Mouse (Mus musculus) mouse trophoblast stem cell (cell line): Measurements from ENCODE around the gene Wbp1l.

Experiments used
- in situ Hi-C, 2 experiments: fragments of 300-500 bp; cut with MseI, MboI; formaldehyde crosslinking; loops; 2 replicates in 1 of 2; 3 replicates in 1 of 2; pipeline ENCODE4 v1.15.1; 2025

Gene Wbp1l

GRCm38 (mm10) chr19:46629807-46630206 lies 30.9 kb downstream of the Wbp1l start:
- in situ Hi-C loops = no loop called here

- in situ Hi-C loops = no loop called here
These were observed 32.8 kb downstream of the Wbp1l start for GRCm38 (mm10) chr19:46631637-46632036.

DNA sequence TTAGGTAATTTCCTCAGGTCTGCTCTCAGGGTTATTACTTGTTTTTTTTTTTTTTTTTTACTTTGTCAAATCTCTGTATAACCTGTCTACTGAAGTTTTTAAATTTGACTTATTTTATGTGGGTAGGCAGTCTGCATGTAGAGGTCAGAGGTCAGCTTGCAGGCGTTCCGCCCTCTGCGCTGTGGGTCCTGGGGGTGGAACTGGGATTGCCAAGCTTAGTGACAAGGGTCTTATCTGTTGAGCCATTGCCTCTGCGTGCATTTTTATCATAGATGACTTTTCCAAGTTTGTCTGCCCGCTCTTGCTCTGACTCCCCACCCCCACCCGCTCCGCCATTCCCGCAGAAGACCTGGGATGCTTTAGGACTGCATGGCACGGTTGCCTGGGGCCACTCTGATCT lies 36.9 kb downstream of the Wbp1l start:
- in situ Hi-C loops = no loop called here

DNA sequence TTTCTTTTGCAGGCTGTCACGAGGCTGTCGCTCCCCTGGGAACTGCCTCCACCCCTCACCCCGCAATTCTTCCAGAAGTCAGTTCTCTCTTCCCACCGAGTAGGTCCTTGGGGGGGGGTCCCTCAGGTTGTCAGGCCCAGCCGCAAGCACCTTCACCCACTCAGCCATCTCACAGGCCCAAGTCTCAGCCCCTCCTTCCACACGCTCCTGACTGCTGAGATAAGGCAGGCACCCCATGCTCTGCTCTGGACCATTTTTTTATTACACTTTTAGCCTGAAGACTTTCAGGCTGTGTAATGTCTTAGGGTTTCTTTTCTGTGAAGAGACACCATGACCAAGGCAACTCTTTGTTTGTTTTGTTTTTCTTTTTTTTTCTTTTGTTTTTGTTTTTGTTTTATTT lies 38.7 kb downstream of the Wbp1l start:
- in situ Hi-C loops = no loop called here

DNA sequence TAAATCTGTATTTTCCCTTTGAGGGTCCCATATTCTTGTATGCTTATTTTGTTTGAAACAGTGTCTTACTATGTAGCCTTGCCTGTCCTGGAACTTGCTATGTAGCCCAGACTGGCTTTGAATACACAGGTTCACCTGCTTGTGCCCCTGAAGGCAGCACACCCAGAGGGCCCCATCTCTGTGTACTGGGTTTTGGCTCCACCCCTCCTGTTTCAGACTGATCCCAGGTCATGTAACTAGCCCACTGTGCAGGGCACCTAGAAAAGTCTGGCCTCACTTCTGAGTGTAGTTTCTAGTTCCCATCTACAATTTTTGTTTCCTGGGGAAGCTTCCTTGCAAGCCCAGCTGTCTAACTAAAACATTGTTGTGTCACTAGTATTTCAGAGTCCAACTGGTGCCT lies 40.2 kb downstream of the Wbp1l start:
- in situ Hi-C loops = no loop called here

DNA sequence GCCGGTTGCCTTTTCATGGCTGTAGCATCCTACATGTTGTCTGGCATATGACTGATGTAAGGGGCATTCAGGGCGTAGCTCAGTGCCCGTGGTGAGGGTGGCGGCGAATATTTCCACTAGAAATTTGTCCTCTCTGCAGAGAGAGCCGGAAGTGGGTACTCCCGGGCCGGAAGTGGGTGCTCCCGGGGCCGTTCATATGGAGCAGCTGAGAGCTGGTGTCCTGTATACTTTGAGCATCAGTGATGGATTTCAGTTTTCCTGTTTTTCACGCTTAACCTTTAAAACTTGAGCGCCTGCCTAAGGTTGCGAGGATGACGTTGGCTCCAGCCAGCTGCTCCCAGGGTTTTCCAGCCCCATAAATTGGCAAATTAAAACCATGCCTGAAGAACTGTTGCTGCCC lies 40.6 kb downstream of the Wbp1l start:
- in situ Hi-C loops = no loop called here

GRCm38 (mm10) chr19:46640780-46641179 lies 41.9 kb downstream of the Wbp1l start:
- in situ Hi-C loops = no loop called here

DNA sequence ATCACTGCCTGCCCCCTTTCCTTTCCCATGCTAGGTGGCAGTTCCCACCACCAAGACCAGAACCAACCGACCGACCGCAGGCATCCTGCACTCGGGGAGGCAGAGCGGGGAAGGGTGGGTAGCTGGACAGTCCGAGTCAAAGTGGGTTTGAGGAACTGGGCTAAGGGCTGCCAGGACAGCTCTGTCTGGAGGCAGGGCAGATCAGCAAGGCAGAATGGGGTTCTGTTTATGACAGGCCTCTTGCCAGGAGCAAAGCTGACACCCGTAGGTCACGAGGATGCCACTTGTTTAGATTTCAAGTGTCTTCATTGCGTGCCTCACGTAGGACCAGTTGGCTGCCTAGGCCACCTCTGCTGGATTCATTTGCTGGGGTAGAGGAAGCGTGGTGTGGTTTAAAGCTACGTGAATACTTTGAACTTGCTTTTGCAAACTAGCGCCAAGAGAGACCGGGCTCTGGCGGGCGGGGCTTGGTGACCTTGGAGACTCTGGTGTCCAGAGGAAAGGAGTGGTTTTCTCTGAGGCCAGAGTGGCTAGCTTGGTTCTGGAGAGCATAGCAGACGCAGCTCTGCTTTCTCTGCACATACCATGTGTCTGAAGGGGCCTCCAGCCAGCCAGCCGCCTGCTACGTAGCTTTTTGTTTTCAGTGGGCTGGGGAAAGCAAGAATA lies 42.7 kb downstream of the Wbp1l start:
- in situ Hi-C loops = no loop called here

GRCm38 (mm10) chr19:46642136-46642753 lies 43.4 kb downstream of the Wbp1l start:
- in situ Hi-C loops = no loop called here

DNA sequence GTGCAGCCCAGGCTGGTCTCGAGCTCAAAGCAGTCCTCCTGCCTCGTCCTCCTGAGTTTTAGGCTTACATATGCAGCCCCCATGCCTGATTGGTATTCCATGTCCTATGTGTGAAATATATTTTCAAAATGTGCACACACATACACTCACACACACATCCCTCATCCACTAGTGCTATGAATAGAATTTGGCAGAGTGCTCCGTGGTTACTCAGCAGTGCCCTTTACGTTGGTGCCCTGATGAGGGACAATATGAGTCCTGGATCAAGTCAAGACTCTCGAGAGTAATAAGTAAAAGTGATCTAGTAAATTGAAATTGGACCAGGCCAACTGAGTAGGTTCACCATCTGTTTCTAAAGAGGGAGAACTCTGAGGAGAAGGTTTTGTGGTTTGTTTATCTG lies 44.4 kb downstream of the Wbp1l start:
- in situ Hi-C loops = no loop called here

DNA sequence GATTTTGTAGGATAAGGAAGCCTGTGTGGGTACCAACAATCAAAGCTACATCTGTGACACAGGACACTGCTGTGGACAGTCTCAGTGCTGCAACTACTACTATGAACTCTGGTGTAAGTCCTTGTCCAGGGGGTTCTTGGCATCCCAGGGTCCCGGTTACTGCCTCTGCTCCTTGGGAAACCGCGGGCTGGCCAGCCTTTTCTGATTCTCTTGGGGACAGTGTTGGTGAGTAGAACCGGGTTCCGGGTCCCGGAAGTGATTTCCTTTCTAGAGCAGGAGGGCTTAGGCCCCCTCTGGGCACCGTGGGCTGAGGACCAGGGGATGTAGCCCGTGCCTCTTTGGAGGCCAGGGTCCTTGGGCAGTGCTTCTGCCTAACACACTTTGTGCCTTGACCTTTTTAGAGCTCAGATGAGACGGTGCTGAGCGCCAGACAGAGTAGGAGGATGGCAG lies 45.5 kb downstream of the Wbp1l start:
- in situ Hi-C loops = no loop called here

- in situ Hi-C loops = no loop called here
These were observed 46.1 kb downstream of the Wbp1l start for GRCm38 (mm10) chr19:46644793-46645602.

DNA sequence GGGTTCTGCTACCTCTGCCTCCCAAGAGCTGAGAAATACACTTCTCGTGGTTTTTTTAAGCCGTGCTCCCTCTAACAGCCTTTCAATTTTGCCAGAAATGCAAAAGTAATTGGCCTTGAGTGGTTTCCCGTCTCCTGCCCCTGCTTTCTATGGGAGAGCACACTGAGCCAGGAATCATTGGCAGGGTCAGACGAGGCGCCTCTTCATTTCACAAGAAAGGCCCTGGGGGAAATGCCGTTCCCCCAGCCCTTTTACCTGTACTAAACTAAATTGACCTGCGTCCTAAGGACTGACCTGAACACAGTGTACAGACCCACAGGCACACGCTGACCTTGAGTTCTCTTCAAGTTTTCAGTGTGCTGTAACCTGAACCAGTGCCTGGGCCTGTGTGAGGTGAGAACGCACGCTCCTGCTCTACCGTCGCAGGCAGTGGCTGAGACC lies 47.2 kb downstream of the Wbp1l start:
- in situ Hi-C loops = no loop called here

- in situ Hi-C loops = no loop called here
These were observed 48.4 kb downstream of the Wbp1l start for GRCm38 (mm10) chr19:46647254-46647653.

DNA sequence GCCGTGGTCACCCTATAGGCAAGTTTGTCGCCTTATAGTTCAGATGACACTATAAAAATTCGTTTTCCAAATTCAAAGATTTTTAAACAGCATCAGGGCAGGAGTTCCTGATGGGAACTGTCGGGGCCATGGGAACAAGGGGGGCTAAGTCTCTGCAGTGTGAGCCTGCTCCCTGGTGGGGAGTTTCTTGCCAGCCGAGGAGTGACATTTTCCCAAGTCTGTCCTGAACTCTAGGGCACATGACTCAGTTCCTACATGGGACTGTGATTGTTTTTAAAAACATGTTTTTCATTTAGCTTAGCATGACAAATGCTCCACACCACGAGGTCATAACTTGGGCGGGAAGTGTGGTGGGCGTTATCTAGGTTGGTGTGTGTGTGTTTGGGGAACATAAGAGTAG lies 49.0 kb downstream of the Wbp1l start:
- in situ Hi-C loops = no loop called here

DNA sequence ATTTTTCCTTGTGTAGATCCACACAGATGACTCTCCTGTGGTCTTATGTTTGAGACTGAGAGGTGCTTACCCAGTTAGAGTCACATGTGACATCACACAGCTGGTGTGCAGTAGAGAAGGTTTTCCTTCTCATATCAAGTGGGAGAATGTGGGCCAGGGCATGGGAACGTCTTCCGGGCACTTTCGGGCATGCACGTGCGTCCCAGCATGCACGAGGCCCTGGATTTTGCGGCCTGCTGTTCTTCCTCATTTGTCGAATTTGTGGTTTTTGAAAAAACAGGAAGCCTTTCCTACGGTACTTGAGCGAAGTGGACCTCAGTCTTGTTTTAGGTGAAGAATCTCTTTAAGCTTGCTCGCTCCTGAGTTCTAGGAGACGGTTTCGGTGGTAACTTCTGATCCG lies 49.7 kb downstream of the Wbp1l start:
- in situ Hi-C loops = no loop called here

DNA sequence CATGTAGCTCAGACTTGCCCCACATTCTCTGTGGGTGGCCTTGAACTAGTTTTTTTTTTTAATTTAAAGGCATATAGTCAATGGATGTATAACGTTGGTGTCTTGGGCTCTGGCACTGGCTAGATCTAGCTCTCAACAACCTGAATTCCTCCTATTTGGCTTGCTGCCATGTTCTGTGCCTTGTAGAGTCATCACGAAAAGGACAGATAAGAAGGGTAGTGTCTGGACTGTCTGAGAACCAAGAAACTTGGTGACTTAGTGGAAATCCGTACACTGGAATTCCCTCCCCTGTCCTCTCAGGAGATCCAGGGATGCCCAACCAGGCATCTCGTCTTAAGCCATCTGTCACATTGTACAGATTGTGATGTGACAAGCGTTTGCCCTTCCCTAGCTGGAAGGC lies 54.3 kb downstream of the Wbp1l start:
- in situ Hi-C loops = no loop called here

GRCm38 (mm10) chr19:46653616-46654235 lies 54.8 kb downstream of the Wbp1l start:
- in situ Hi-C loops = no loop called here

GRCm38 (mm10) chr19:46655626-46656025 lies 56.7 kb downstream of the Wbp1l start:
- in situ Hi-C loops = no loop called here

GRCm38 (mm10) chr19:46656151-46656840 lies 57.4 kb downstream of the Wbp1l start:
- in situ Hi-C loops = no loop called here

DNA sequence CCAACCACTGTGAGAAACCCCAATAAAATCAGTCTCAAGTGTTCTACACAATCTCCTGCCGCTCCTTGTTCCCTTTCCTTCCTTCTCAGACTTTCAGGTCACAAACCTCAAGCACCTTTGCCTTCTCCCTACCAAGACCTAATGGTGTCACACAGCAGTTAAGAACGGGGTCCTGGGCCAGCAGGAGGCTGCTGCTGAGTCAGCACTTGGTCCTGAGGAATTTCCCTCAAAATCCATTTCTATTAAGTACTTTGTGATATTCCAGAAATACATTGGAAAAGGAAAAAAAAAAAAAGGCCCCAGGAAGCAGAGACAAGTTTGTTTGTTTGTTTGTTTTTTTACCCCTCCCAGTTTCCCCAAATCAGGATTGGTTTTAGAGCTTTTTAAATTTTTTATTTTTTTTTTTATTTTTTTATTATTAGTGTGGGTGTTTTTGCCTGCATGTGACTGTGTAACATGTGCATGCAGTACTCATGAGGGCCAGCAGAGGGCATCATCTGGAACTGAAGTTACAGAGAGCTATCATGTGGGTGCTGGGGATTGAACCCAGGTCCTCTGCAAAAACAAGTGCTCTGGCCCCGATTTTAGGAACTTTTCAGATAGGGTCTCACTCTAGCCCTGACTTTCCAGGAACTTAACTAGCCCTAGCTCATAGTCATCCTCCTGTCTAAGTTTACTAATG lies 58.6 kb downstream of the Wbp1l start:
- in situ Hi-C loops = no loop called here
